Mouse (Mus musculus) limb, embryonic 12.5 days (tissue): ENCODE results near the gene Arpp21. TPM values are rescaled to one million over a fixed set of nuclear protein-coding genes. Genes with fewer than 3 reads are reported as not detected.
"Not testable (repeated sequence)": the region's sequence is repeated elsewhere in the genome, so short reads cannot be mapped to it uniquely, and the experiment has no call there.

Experiments
- ATAC-seq: fragments of 200-750 bp; cut with Nextera tagmentation; 2 replicates; pipeline ENCODE4 v1.8.0; 2017; ENCODE audit warnings: low read depth, moderate TSS enrichment; ENCODE audit not compliant: insufficient number of reproducible peaks, insufficient read depth, low FRiP score, low TSS enrichment
- H3K27ac ChIP-seq: fragments of 300-500 bp; sonication (generic); 2 replicates; pipeline ENCODE4 v1.5.1; 2016; ENCODE audit warnings: mild to moderate bottlenecking, moderate library complexity
- H3K27me3 ChIP-seq: fragments of 300-500 bp; sonication (generic); 2 replicates; pipeline ENCODE4 v1.6.1; 2016; ENCODE audit warnings: mild to moderate bottlenecking, moderate library complexity
- H3K36me3 ChIP-seq: fragments of 300-500 bp; sonication (generic); 2 replicates; pipeline ENCODE4 v1.6.1; 2016; ENCODE audit warnings: mild to moderate bottlenecking, moderate library complexity
- H3K4me1 ChIP-seq: fragments of 300-500 bp; sonication (generic); replicated peaks from 2 replicates; pipeline ENCODE4 v1.6.1; 2016
- H3K4me2 ChIP-seq: fragments of 300-500 bp; sonication (generic); 2 replicates; pipeline ENCODE4 v1.6.1; 2016; ENCODE audit warnings: mild to moderate bottlenecking, moderate library complexity
- H3K4me3 ChIP-seq: fragments of 300-500 bp; sonication (generic); replicated peaks from 2 replicates; pipeline ENCODE4 v1.5.1; 2016; ENCODE audit warnings: mild to moderate bottlenecking
- H3K9ac ChIP-seq: fragments of 300-500 bp; sonication (generic); replicated peaks from 2 replicates; pipeline ENCODE4 v1.6.1; 2016; ENCODE audit warnings: mild to moderate bottlenecking, moderate library complexity
- H3K9me3 ChIP-seq: fragments of 300-500 bp; sonication (generic); 2 replicates; pipeline ENCODE4 v1.6.1; 2016; ENCODE audit warnings: mild to moderate bottlenecking, moderate library complexity
- WGBS: fragments of 180-500 bp; shearing (Covaris S2); methylation state at CpG from one replicate; pipeline ENCODE4 v1.1.7; 2016; 5-methylcytosine and 5-hydroxymethylcytosine counted together
- polyA plus RNA-seq: library from polyadenylated mRNA; unstranded; fragments of >200 nt; fragmentation: Nextera tagmentation; extraction: Ambion mirVana; gene quantifications from 2 replicates; pipeline ENCODE4 v1.2.1, GENCODE M21; 2016

Gene Arpp21
- polyA plus RNA-seq, 1 experiment from 2014 or later = 11.9 TPM

DNA sequence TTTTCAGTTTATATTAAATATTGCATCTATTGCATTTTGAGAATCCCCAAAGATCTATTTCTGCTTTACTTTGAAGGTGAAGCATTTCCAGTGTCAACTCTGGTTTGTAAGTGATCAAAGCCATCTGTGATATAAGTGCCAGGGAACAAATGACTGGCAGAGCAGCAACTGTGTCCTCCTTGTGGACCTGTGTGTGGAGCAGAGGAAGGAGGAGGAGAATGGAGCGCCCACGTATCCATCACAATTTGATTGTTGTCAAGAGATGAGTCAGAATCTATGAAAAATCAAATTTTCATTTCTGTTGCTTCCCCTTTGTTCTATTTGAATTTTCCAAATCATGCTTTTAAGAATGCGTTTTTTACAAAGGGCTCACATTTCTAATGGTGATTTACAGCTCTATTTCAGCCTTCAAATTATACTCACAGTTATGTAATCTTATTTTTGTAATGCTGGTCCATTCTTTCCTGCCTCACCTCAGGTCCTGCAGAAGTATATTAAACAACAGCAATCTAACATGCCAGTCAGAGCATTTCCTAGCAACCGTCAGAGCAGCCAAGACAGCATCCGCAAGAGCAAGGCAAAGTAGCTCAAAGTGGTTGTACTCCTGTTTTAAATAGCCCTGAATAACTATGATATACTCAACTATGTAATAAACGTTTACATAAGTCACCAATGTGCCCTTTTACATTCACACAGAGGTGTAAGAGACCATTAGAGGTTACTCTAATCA is 174.9 kb downstream of the Arpp21 start:
- Histone ChIP-seq H3K4me3 (no peak overlapping the region), H3K36me3 (no peaks in the 10 kb centered on the region), H3K9ac (no peak overlapping the region), H3K4me2 (no peak overlapping the region), H3K4me1 (no peaks in the 10 kb centered on the region), H3K9me3 (no peaks in the 10 kb centered on the region), H3K27me3 (0 out of 2 replicates have a peak, but pooled peaks cover 4% of the 10 kb centered on the region), H3K27ac (no peak overlapping the region)
- ATAC-seq = no peak
- WGBS = 73% methylated on average over 6 of the region's 6 CpGs

DNA sequence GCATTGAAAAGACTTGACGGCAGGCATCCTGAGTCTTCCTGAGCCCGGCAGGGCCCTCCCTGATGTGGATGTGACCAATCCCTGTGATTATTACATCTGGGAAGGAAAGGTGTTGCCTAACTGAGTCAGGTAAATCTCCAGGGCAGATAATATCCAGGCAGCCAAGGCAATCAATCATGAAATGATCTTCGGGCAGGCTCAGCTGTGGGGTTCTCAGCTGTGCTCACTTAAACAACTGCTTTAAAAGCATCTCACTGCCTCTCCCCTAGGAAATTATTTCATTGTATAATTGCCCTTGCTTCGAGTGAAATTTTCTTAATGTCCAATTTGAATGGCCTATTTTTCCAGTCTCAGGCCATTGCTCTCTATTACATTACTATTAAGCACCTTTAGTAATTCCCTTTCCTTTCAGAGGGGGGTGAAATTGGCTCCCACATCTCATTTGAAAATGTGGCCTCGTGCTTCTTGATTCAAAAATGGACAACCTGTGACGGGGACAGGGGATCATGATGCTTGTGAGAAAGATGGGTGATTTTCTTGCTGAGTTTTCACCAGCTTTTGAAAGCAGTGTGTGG is 180.8 kb downstream of the Arpp21 start:
- H3K9ac ChIP-seq = no peak overlapping the region
- H3K36me3 ChIP-seq = no peaks in the 10 kb centered on the region
- 77% methylated on average over 6 of the region's 6 CpGs for WGBS
- no peak overlapping the region for H3K4me2 ChIP-seq
- no peaks in the 10 kb centered on the region for H3K9me3 ChIP-seq
- no peaks in the 10 kb centered on the region for H3K4me1 ChIP-seq
- no peak for ATAC-seq
- no peak overlapping the region for H3K4me3 ChIP-seq
- no peaks in the 10 kb centered on the region for H3K27me3 ChIP-seq
- no peak overlapping the region for H3K27ac ChIP-seq

GRCm38 (mm10) chr9:112047903-112048467 is 187.8 kb downstream of the Arpp21 start:
- Histone ChIP-seq H3K4me1 (no peaks in the 10 kb centered on the region), H3K36me3 (no peaks in the 10 kb centered on the region), H3K9ac (no peak overlapping the region), H3K27ac (no peak overlapping the region), H3K4me2 (no peak overlapping the region), H3K4me3 (no peak overlapping the region), H3K27me3 (no peaks in the 10 kb centered on the region), H3K9me3 (no peaks in the 10 kb centered on the region)
- 88% methylated on average over 9 of the region's 9 CpGs for WGBS
- no peak for ATAC-seq

DNA sequence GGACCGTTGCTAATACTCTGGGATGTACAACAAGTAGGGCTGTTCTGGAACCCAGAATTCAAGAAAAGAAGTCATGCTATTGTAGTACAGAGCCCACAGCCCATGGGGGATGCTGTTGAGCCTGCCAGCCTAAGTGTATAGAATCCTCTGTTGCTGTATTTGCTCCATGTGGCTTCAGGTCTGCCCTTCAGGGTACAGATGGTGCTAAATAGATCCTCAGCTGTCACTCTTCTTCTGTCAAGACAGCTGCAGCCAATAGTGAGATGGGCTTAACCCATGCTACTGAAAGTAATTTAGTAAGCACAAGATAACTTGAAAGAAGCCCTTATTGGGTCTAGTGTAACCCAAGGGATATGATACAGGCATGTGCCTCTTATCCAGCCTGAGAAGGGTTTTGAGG is 195.2 kb downstream of the Arpp21 start:
- no peak overlapping the region for H3K9ac ChIP-seq
- ATAC-seq = no peak
- no peaks in the 10 kb centered on the region for H3K27me3 ChIP-seq
- no peaks in the 10 kb centered on the region; the same call in 1 of the 2 replicates for H3K4me1 ChIP-seq
- no peak overlapping the region for H3K27ac ChIP-seq
- no peaks in the 10 kb centered on the region for H3K36me3 ChIP-seq
- WGBS = 79% methylated on average over 1 of the region's 1 CpGs
- H3K4me2 ChIP-seq = no peak overlapping the region
- no peak overlapping the region for H3K4me3 ChIP-seq
- no peaks in the 10 kb centered on the region for H3K9me3 ChIP-seq

- H3K9me3 ChIP-seq = no peaks in the 10 kb centered on the region
- no peak overlapping the region for H3K27ac ChIP-seq
- no peak overlapping the region for H3K4me3 ChIP-seq
- 32% methylated on average over 9 of the region's 9 CpGs for WGBS
- no peaks in the 10 kb centered on the region for H3K36me3 ChIP-seq
- H3K4me1 ChIP-seq = no peaks in the 10 kb centered on the region; the same call in 1 of the 2 replicates
- ATAC-seq = no peak
- H3K9ac ChIP-seq = no peak overlapping the region
- H3K27me3 ChIP-seq = no peaks in the 10 kb centered on the region
- no peak overlapping the region for H3K4me2 ChIP-seq
Observed at GRCm38 (mm10) chr9:112037732-112038131, 198.0 kb downstream of the Arpp21 start.

DNA sequence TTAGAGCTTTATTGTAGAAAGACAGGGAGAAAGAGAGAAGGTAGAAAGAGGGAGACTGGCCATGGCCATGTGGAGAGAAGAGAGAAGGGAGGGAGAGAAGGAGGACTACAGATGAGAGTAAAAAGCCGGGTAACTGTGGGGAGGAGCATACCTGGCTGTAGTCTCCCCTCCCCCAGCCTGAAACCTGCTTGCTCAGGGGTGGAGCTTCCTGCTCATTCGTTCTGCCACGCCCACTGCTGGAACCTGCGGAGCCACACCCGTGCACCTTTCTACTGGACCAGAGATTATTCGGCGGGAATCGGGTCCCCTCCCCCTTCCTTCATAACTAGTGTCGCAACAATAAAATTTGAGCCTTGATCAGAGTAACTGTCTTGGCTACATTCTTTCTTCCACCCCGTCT is 201.9 kb downstream of the Arpp21 start:
- H3K4me3 ChIP-seq, H3K9ac ChIP-seq, H3K27me3 ChIP-seq, ATAC-seq, H3K4me2 ChIP-seq, H3K4me1 ChIP-seq, H3K36me3 ChIP-seq, H3K27ac ChIP-seq, H3K9me3 ChIP-seq: not testable (repeated sequence)
- WGBS = 36% methylated on average over 2 of the region's 10 CpGs

DNA sequence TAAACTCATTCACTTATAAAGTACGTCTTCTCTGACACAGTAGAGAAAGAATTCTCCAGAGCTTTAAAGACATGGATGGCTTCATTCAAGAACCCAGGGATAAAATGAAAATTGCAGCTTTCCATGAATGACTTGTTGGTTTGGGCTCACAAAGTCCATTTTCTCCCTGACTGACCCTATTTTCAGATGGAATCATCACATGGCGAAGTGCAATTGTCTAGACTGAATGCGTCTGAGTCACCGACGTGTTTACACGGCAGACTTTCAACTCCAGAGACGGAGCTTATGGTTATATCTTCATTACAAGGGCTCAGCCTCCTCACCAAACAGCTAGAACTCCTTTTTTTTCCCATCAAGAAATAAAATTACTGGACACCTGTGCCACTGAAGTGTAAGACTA is 203.6 kb downstream of the Arpp21 start:
- no peaks in the 10 kb centered on the region for H3K36me3 ChIP-seq
- H3K4me1 ChIP-seq = no peaks in the 10 kb centered on the region
- 84% methylated on average over 7 of the region's 7 CpGs for WGBS

GRCm38 (mm10) chr9:112023562-112024015 is 212.1 kb downstream of the Arpp21 start:
- WGBS = 59% methylated on average over 8 of the region's 8 CpGs
- ATAC-seq = peak; percentile 91
- H3K36me3 ChIP-seq = no peaks in the 10 kb centered on the region

More for the DNA sequence above, 203.6 kb downstream of the Arpp21 start:
- H3K9ac ChIP-seq = no peak overlapping the region
- H3K9me3 ChIP-seq = no peaks in the 10 kb centered on the region
- H3K27me3 ChIP-seq = no peaks in the 10 kb centered on the region
- H3K4me3 ChIP-seq = no peak overlapping the region
- H3K4me2 ChIP-seq = no peak overlapping the region
- H3K27ac ChIP-seq = no peak overlapping the region
- no peak for ATAC-seq

GRCm38 (mm10) chr9:112023111-112023510 is 212.6 kb downstream of the Arpp21 start:
- H3K4me1 ChIP-seq = no peaks in the 10 kb centered on the region
- 86% methylated on average over 5 of the region's 5 CpGs for WGBS

More at GRCm38 (mm10) chr9:112023562-112024015, 212.1 kb downstream of the Arpp21 start:
- H3K9ac ChIP-seq = no peak overlapping the region
- H3K4me2 ChIP-seq = no peak overlapping the region
- H3K4me3 ChIP-seq = no peak overlapping the region
- no peaks in the 10 kb centered on the region for H3K4me1 ChIP-seq
- H3K27ac ChIP-seq = no peak overlapping the region
- H3K27me3 ChIP-seq = no peaks in the 10 kb centered on the region
- no peaks in the 10 kb centered on the region for H3K9me3 ChIP-seq

More at GRCm38 (mm10) chr9:112023111-112023510, 212.6 kb downstream of the Arpp21 start:
- Histone ChIP-seq H3K4me2 (no peak overlapping the region), H3K36me3 (no peaks in the 10 kb centered on the region), H3K9me3 (no peaks in the 10 kb centered on the region), H3K27ac (no peak overlapping the region), H3K4me3 (no peak overlapping the region), H3K9ac (no peak overlapping the region), H3K27me3 (no peaks in the 10 kb centered on the region)
- ATAC-seq = no peak
